Mouse (Mus musculus): ENCODE measurements around the gene Arhgap45. TPM values are rescaled to one million over a fixed set of nuclear protein-coding genes. Genes with fewer than 3 reads are reported as not detected.
"Not testable (repeated sequence)": the region's sequence is repeated elsewhere in the genome, so short reads cannot be mapped to it uniquely, and the experiment has no call there.

Gene Arhgap45
- polyA plus RNA-seq, 1 experiment from 2014 or later = 4.7 TPM

- ATAC-seq (replicated peaks; ENCODE audit: insufficient number of reproducible peaks, insufficient read depth, low FRiP score, low read depth) = no peak
These were observed 35.9 kb downstream of the Arhgap45 start for GRCm38 (mm10) chr10:80052374-80052764.

GRCm38 (mm10) chr10:80053259-80053780, 36.9 kb downstream of the Arhgap45 start:
- H3K9ac ChIP-seq = peak overlapping the region; percentile 98
- peak overlapping the region; percentile 91 for H3K4me3 ChIP-seq
- peaks cover 56% of the 10 kb centered on the region for H3K4me1 ChIP-seq (replicated peaks)
- no peaks in the 10 kb centered on the region for H3K9me3 ChIP-seq (replicated peaks)
- ATAC-seq (replicated peaks; ENCODE audit: insufficient number of reproducible peaks, insufficient read depth, low FRiP score, low read depth) = peak; percentile 94
- peak overlapping the region; percentile 97 for H3K27ac ChIP-seq
- under 1% methylated on average over 47 of the region's 47 CpGs for WGBS
- peaks cover 28% of the 10 kb centered on the region for H3K36me3 ChIP-seq
- no peaks in the 10 kb centered on the region for H3K27me3 ChIP-seq
- H3K4me2 ChIP-seq = peak overlapping the region; percentile 85

More at GRCm38 (mm10) chr10:80052374-80052764, 35.9 kb downstream of the Arhgap45 start:
- peaks cover 18% of the 10 kb centered on the region for H3K36me3 ChIP-seq
- H3K4me3 ChIP-seq = no peak overlapping the region
- peak overlapping the region; percentile 83 for H3K27ac ChIP-seq
- peak overlapping the region; percentile 34; the same call in 1 of the 2 replicates for H3K9ac ChIP-seq
- H3K27me3 ChIP-seq = no peaks in the 10 kb centered on the region
- H3K4me2 ChIP-seq = peak overlapping the region; percentile 6; the same call in 1 of the 2 replicates
- H3K4me1 ChIP-seq (replicated peaks) = peaks cover 60% of the 10 kb centered on the region
- 80% methylated on average over 5 of the region's 5 CpGs for WGBS
- H3K9me3 ChIP-seq (replicated peaks) = no peaks in the 10 kb centered on the region

- peak overlapping the region; percentile 91 for H3K4me3 ChIP-seq
- peak overlapping the region; percentile 85 for H3K4me2 ChIP-seq
- H3K27me3 ChIP-seq = no peaks in the 10 kb centered on the region
- whole genome bisulfite sequencing = 1% methylated on average over 77 of the region's 77 CpGs
- H3K27ac ChIP-seq = peak overlapping the region; percentile 97
- H3K9ac ChIP-seq = peak overlapping the region; percentile 98
- peaks cover 51% of the 10 kb centered on the region for H3K4me1 ChIP-seq (replicated peaks)
- H3K36me3 ChIP-seq = peaks cover 33% of the 10 kb centered on the region
- no peaks in the 10 kb centered on the region for H3K9me3 ChIP-seq (replicated peaks)
- peak; percentile 48 for ATAC-seq (replicated peaks; ENCODE audit: insufficient number of reproducible peaks, insufficient read depth, low FRiP score, low read depth)
These were observed 37.7 kb downstream of the Arhgap45 start for GRCm38 (mm10) chr10:80053831-80054815.

GRCm38 (mm10) chr10:80054911-80055310, 38.5 kb downstream of the Arhgap45 start:
- WGBS = 25% methylated on average over 3 of the region's 3 CpGs
- H3K9me3 ChIP-seq (replicated peaks); H3K27ac ChIP-seq; ATAC-seq (replicated peaks; ENCODE audit: insufficient number of reproducible peaks, insufficient read depth, low FRiP score, low read depth); H3K27me3 ChIP-seq: not testable (repeated sequence)
- peak overlapping the region; percentile 85 for H3K4me2 ChIP-seq
- peaks cover 37% of the 10 kb centered on the region for H3K36me3 ChIP-seq
- H3K9ac ChIP-seq = peak overlapping the region; percentile 98
- peak overlapping the region; percentile 91 for H3K4me3 ChIP-seq
- peaks cover 51% of the 10 kb centered on the region for H3K4me1 ChIP-seq (replicated peaks)

- Histone ChIP-seq H3K4me1 (replicated peaks) (peaks cover 48% of the 10 kb centered on the region), H3K4me3 (peak overlapping the region; percentile 91), H3K27ac (no peak overlapping the region), H3K9me3 (replicated peaks) (no peaks in the 10 kb centered on the region), H3K36me3 (peaks cover 42% of the 10 kb centered on the region), H3K27me3 (no peaks in the 10 kb centered on the region), H3K9ac (0 out of 2 replicates have a peak overlapping the region, but pooled peaks have one; percentile 37), H3K4me2 (peak overlapping the region; percentile 85)
- WGBS = 68% methylated on average over 5 of the region's 5 CpGs
- ATAC-seq (replicated peaks; ENCODE audit: insufficient number of reproducible peaks, insufficient read depth, low FRiP score, low read depth) = no peak
These were observed 38.9 kb downstream of the Arhgap45 start for GRCm38 (mm10) chr10:80055364-80055763.

GRCm38 (mm10) chr10:80055891-80056290, 39.4 kb downstream of the Arhgap45 start:
- Histone ChIP-seq H3K4me3 (peak overlapping the region; percentile 91; the same call in 1 of the 2 replicates), H3K27me3 (no peaks in the 10 kb centered on the region), H3K9me3 (replicated peaks) (no peaks in the 10 kb centered on the region), H3K27ac (no peak overlapping the region), H3K9ac (no peak overlapping the region), H3K4me2 (peak overlapping the region; percentile 85; the same call in 1 of the 2 replicates), H3K36me3 (peaks cover 47% of the 10 kb centered on the region), H3K4me1 (replicated peaks) (peaks cover 45% of the 10 kb centered on the region)
- WGBS = 50% methylated on average over 9 of the region's 10 CpGs
- ATAC-seq (replicated peaks; ENCODE audit: insufficient number of reproducible peaks, insufficient read depth, low FRiP score, low read depth) = no peak

- Histone ChIP-seq H3K36me3 (peaks cover 52% of the 10 kb centered on the region), H3K9ac (no peak overlapping the region), H3K27me3 (no peaks in the 10 kb centered on the region), H3K9me3 (replicated peaks) (no peaks in the 10 kb centered on the region), H3K4me3 (no peak overlapping the region), H3K27ac (no peak overlapping the region), H3K4me2 (no peak overlapping the region), H3K4me1 (replicated peaks) (peaks cover 40% of the 10 kb centered on the region)
- 84% methylated on average over 4 of the region's 4 CpGs for WGBS
- no peak for ATAC-seq (replicated peaks; ENCODE audit: insufficient number of reproducible peaks, insufficient read depth, low FRiP score, low read depth)
These were observed 40.1 kb downstream of the Arhgap45 start for GRCm38 (mm10) chr10:80056506-80056905.

- peaks cover 34% of the 10 kb centered on the region for H3K4me1 ChIP-seq (replicated peaks)
- no peaks in the 10 kb centered on the region for H3K9me3 ChIP-seq (replicated peaks)
- H3K27me3 ChIP-seq = no peaks in the 10 kb centered on the region
- no peak overlapping the region for H3K9ac ChIP-seq
- 89% methylated on average over 27 of the region's 27 CpGs for WGBS
- no peak overlapping the region for H3K27ac ChIP-seq
- H3K4me3 ChIP-seq = no peak overlapping the region
- ATAC-seq (replicated peaks; ENCODE audit: insufficient number of reproducible peaks, insufficient read depth, low FRiP score, low read depth) = no peak
- H3K36me3 ChIP-seq = peaks cover 58% of the 10 kb centered on the region
- H3K4me2 ChIP-seq = no peak overlapping the region
These were observed 40.7 kb downstream of the Arhgap45 start for GRCm38 (mm10) chr10:80056976-80057682.

GRCm38 (mm10) chr10:80057683-80058326, 41.4 kb downstream of the Arhgap45 start:
- 70% methylated on average over 30 of the region's 30 CpGs for WGBS
- no peak overlapping the region for H3K4me3 ChIP-seq
- H3K36me3 ChIP-seq = peaks cover 64% of the 10 kb centered on the region
- H3K9me3 ChIP-seq (replicated peaks) = no peaks in the 10 kb centered on the region
- peaks cover 27% of the 10 kb centered on the region for H3K4me1 ChIP-seq (replicated peaks)
- H3K9ac ChIP-seq = no peak overlapping the region
- H3K27me3 ChIP-seq = no peaks in the 10 kb centered on the region
- no peak overlapping the region for H3K4me2 ChIP-seq
- no peak for ATAC-seq (replicated peaks; ENCODE audit: insufficient number of reproducible peaks, insufficient read depth, low FRiP score, low read depth)
- no peak overlapping the region for H3K27ac ChIP-seq

GRCm38 (mm10) chr10:80063104-80063503, 46.7 kb downstream of the Arhgap45 start:
- no peaks in the 10 kb centered on the region for H3K27me3 ChIP-seq
- no peak for ATAC-seq (replicated peaks; ENCODE audit: insufficient number of reproducible peaks, insufficient read depth, low FRiP score, low read depth)
- 86% methylated on average over 5 of the region's 5 CpGs for WGBS
- no peak overlapping the region for H3K4me3 ChIP-seq
- H3K27ac ChIP-seq = no peak overlapping the region
- H3K4me1 ChIP-seq (replicated peaks) = no peaks in the 10 kb centered on the region
- H3K9me3 ChIP-seq (replicated peaks) = no peaks in the 10 kb centered on the region
- H3K4me2 ChIP-seq = no peak overlapping the region
- H3K36me3 ChIP-seq = peaks cover 68% of the 10 kb centered on the region
- no peak overlapping the region for H3K9ac ChIP-seq
